Mouse (Mus musculus): ENCODE results near the gene Megf8.

DNA sequence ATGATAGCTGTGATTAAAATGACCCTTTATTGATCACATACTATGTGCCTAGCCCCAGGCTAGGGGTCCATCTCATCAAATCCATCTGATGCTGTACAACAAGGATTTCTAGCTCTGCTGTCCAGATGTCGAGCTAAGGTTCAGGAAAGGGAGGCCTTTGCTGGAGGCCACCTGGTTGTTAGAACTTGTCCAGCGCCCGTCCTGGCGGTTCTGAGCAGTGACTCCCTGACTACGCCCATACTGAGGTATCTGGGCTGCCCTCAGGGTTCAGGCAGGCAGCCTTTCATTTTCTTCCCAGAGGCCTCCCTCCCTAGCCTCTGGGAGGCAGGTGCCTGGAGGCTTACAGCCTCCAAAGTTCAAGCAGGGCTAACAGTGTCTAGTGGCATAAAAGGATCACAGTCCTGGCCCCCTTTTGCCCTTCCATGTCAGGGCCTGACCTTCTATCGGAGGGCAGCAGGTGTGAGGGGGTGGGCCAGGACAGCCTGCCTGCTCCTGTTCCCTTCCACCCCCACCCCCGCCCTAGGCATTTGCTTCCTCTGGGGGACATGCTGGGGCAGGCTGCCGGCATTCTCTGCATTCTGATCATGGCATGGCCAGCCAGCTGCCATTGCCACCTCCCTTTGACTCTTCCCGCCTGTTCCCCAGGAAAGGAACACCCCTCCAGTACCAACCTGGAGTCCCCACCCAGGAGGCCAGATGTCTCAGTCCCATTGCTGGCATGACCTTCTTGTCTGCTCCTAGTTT, 41.2 kb upstream of the Megf8 start:
- TF ChIP-seq CTCF (IDR thresholded peaks at IDR 0.05; ENCODE audit: borderline replicate concordance, insufficient read depth, low read length) = no peak
- no peak for TF ChIP-seq POLR2A (IDR thresholded peaks at IDR 0.05; ENCODE audit: low read depth, low read length)
